Mouse (Mus musculus) spleen, postnatal 4 days (tissue): ENCODE data around the gene Micu2.
"Not testable (repeated sequence)": the region's sequence is repeated elsewhere in the genome, so short reads cannot be mapped to it uniquely, and the experiment has no call there.

ENCODE experiments used
- DNase-seq, 2 experiments: peaks; one replicate each; pipeline ENCODE4 v3.0.0; 2022; ENCODE audit warnings: low spot score in 2 of 2

Micu2 gene

GRCm38 (mm10) chr14:57961861-57962260 is 37.2 kb downstream of the Micu2 start:
- DNase-seq = no peak

GRCm38 (mm10) chr14:57951089-57951488 is 48.0 kb downstream of the Micu2 start:
- no peak for DNase-seq

GRCm38 (mm10) chr14:57945834-57946233 is 53.2 kb downstream of the Micu2 start:
- DNase-seq = no peak

- DNase-seq = no peak
Measured at GRCm38 (mm10) chr14:57937297-57937696, 61.8 kb downstream of the Micu2 start.

- no peak for DNase-seq
Measured at GRCm38 (mm10) chr14:57934666-57935065, 64.4 kb downstream of the Micu2 start.

- no peak for DNase-seq
Measured at GRCm38 (mm10) chr14:57933608-57934007, 65.5 kb downstream of the Micu2 start.

GRCm38 (mm10) chr14:57932881-57933443 is 66.1 kb downstream of the Micu2 start:
- no peak for DNase-seq

- no peak for DNase-seq
Measured at GRCm38 (mm10) chr14:57921428-57922131, 77.5 kb downstream of the Micu2 start.

GRCm38 (mm10) chr14:57920568-57921310 is 78.3 kb downstream of the Micu2 start:
- no peak for DNase-seq

GRCm38 (mm10) chr14:57919148-57919875 is 79.8 kb downstream of the Micu2 start:
- no peak for DNase-seq

GRCm38 (mm10) chr14:57915341-57915740 is 83.7 kb downstream of the Micu2 start:
- DNase-seq = no peak

GRCm38 (mm10) chr14:57912211-57913007 is 86.7 kb downstream of the Micu2 start:
- not testable (repeated sequence) for DNase-seq

GRCm38 (mm10) chr14:57911787-57912186 is 87.3 kb downstream of the Micu2 start:
- DNase-seq = not testable (repeated sequence)

- DNase-seq = no peak
Measured at GRCm38 (mm10) chr14:57911316-57911715, 87.7 kb downstream of the Micu2 start.

GRCm38 (mm10) chr14:57910501-57911068 is 88.5 kb downstream of the Micu2 start:
- DNase-seq = peak; percentile 84 to 92

GRCm38 (mm10) chr14:57909297-57909696 is 89.8 kb downstream of the Micu2 start:
- no peak for DNase-seq

- DNase-seq = peak in 1 of 2 experiments; percentile 29
Measured at GRCm38 (mm10) chr14:57908431-57908830, 90.6 kb downstream of the Micu2 start.

- no peak for DNase-seq
Measured at GRCm38 (mm10) chr14:57901998-57902397, 97.1 kb downstream of the Micu2 start.

GRCm38 (mm10) chr14:57896882-57897281 is 102.2 kb downstream of the Micu2 start:
- DNase-seq = no peak

- not testable (repeated sequence) for DNase-seq
Measured at GRCm38 (mm10) chr14:57896088-57896871, 102.8 kb downstream of the Micu2 start.
